7 mouse cellular contexts compared by ENCODE assay signal in genomic region chr7:90409934-90410333, GRCm38 (mm10). TPM values are rescaled to one million over a fixed set of nuclear protein-coding genes. Genes with fewer than 3 reads are reported as not detected.
DNase-seq lines count a peak whose midpoint lies in the region; ATAC-seq lines count a peak whose summit lies in the region.

No protein-coding gene starts in this region.

- DNase-seq in ovary, postnatal 10 days (ENCODE audit: low spot score): peak; percentile 18
- no peak for DNase-seq in ovary, adult 18-20 months (ENCODE audit: low spot score)
- DNase-seq in adipocyte (ENCODE audit: low spot score): peak; percentile 78
- peak; percentile 39 to 63 for DNase-seq in cerebellum, postnatal 4 days (ENCODE audit: low spot score in 2 of 2)
- peak; percentile 45 to 69 for DNase-seq in lung, adult 18-20 months
- peak; percentile 68 to 76 for DNase-seq in right cerebral cortex, adult 2 months (ENCODE audit: low spot score in 2 of 2)

- peak; percentile 85 for ATAC-seq in inflammation-experienced regulatory T-cells, adult 6 months

RNA-seq across cellular contexts. Expression of gene Ccdc89, which starts 16.4 kb away (rescaled TPM):
- polyA plus RNA-seq in inflammation-experienced regulatory T-cells, adult 6 months (2017; shearing (Covaris generic)): not detected

RNA-seq across cellular contexts. Expression of gene Crebzf, which starts 32.6 kb away (rescaled TPM):
- 10 to 100 TPM; 18.3 to 28.5 (median 27.7) TPM for polyA plus RNA-seq in inflammation-experienced regulatory T-cells, adult 6 months (2017; shearing (Covaris generic))

RNA-seq across cellular contexts. Expression of gene Tmem126a, which starts 47.1 kb away (rescaled TPM):
- polyA plus RNA-seq in inflammation-experienced regulatory T-cells, adult 6 months (2017; shearing (Covaris generic)): 100 to 1,000 TPM in 1 of 3 experiments, 10 to 100 TPM in 2; 72.3 to 107 (median 85.5) TPM
